Mouse (Mus musculus) midbrain, embryonic 13.5 days (tissue): ENCODE measurements around the gene Med19. TPM values are rescaled to one million over a fixed set of nuclear protein-coding genes. Genes with fewer than 3 reads are reported as not detected.

ENCODE experiments used
- polyA plus RNA-seq: library from polyadenylated mRNA; unstranded; fragments of >200 nt; fragmentation: Nextera tagmentation; extraction: Ambion mirVana; gene quantifications from 2 replicates; pipeline ENCODE4 v1.2.1, GENCODE M21; 2015

Med19 gene
- polyA plus RNA-seq, 1 experiment from 2014 or later = 49.3 TPM

Other genes starting within 250 kb of the Med19 start
- 13.6 and 15.0 TPM in 2 replicates for gene Tfpi, start 201.6 kb upstream of the Med19 start, polyA plus RNA-seq
- 30.4 and 38.0 TPM in 2 replicates for gene Ctnnd1, start 27.6 kb upstream of the Med19 start, polyA plus RNA-seq
- gene Btbd18, start 19.3 kb upstream of the Med19 start, polyA plus RNA-seq = 0.35 and 0.42 TPM in 2 replicates
- gene Selenoh, start 7.6 kb upstream of the Med19 start, polyA plus RNA-seq = 272 and 278 TPM in 2 replicates
- not detected in 2 replicates for gene Gm28635, start 361 bp upstream of the Med19 start, polyA plus RNA-seq
- gene Tmx2, start 738 bp downstream of the Med19 start, polyA plus RNA-seq = 226 and 249 TPM in 2 replicates
- gene Zdhhc5, start 36.8 kb downstream of the Med19 start, polyA plus RNA-seq = 18.3 and 18.9 TPM in 2 replicates
- 32.8 and 34.5 TPM in 2 replicates for gene Clp1, start 48.9 kb downstream of the Med19 start, polyA plus RNA-seq
- 30.7 and 32.0 TPM in 2 replicates for gene Ypel4, start 55.7 kb downstream of the Med19 start, polyA plus RNA-seq
- gene Gm19426, start 65.3 kb downstream of the Med19 start, polyA plus RNA-seq = 7.9 and 8.1 TPM in 2 replicates
- gene Serping1, start 97.0 kb downstream of the Med19 start, polyA plus RNA-seq = 32.6 and 33.1 TPM in 2 replicates
- 15.6 and 16.6 TPM in 2 replicates for gene Ube2l6, start 120.4 kb downstream of the Med19 start, polyA plus RNA-seq
- not detected in 2 replicates for gene Smtnl1, start 144.2 kb downstream of the Med19 start, polyA plus RNA-seq
- gene Timm10, start 148.6 kb downstream of the Med19 start, polyA plus RNA-seq = 53.6 and 54.5 TPM in 2 replicates
- 2.6 and 3.3 TPM in 2 replicates for gene Slc43a1, start 160.4 kb downstream of the Med19 start, polyA plus RNA-seq
- gene Rtn4rl2, start 208.3 kb downstream of the Med19 start, polyA plus RNA-seq = 2.2 and 3.6 TPM in 2 replicates